Mouse (Mus musculus) layer of hippocampus, postnatal 14 days (tissue): ENCODE data around the gene Aldh4a1. TPM values are rescaled to one million over a fixed set of nuclear protein-coding genes. Genes with fewer than 3 reads are reported as not detected.
A peak's percentile ranks its signal among the peaks of the same experiment; 100 is the strongest.

Experiments
- DNase-seq, 2 experiments: peaks; one replicate each; pipeline ENCODE4 v3.0.0; 2021 to 2022; ENCODE audit warnings: low spot score in 2 of 2, mixed read lengths in 1 of 2
- microRNA-seq, 2 experiments: library from miRNA; unstranded; fragments of <30 nt; microRNA quantifications; one replicate each; pipeline ENCODE4 v1.2.0; 2021
- total RNA-seq, 2 experiments: library from RNA; stranded (reverse); gene quantifications; 2 replicates each; pipeline ENCODE4 v1.2.3; 2021

Aldh4a1 gene
- total RNA-seq, 2 experiments from 2014 or later = 19.1 to 19.4 TPM

DNA sequence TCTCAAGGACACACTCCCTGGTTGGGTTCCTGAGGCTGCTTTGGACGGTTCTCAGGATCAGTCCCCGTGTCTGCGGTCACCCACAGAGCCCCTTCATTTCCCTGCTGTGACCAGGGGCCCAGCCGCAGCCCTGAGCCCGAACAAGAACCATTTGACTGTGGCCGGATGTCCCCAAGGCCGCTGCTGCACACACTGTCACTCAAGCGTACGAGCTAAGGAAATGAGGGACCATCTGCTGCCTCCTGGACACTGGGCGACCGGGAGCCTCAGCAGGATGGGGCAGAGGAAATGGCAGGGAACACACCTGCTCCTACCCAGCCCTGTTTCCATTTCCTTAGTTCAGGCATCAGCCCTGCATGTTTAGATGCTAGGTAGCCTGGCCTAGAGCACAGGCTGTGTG is 28.2 kb downstream of the Aldh4a1 start:
- no peak for DNase-seq

DNA sequence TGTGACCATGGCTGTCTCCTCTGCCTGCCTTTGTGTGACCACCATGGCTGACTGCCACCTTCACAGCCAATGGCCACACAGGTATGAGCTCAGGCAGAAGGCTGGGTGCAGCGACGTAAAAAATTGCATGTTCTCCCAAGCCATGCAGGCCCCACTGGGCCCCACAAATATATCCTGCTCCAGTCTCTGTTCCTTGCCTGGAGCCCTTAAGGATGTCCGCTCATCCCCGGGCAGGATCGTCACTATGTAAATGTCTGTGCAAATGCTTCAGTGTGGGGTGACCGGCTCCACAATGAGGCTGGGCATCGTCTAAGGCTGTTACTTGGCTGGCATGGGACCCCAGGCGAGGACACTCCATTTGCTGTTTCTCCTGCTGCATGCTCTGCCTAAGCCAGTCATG is 30.6 kb downstream of the Aldh4a1 start, which contains the start of gene Tas1r2:
Tas1r2 (plus strand) TSS at position 301 of the 400 bp plus-strand sequence.
- DNase-seq = no peak

DNA sequence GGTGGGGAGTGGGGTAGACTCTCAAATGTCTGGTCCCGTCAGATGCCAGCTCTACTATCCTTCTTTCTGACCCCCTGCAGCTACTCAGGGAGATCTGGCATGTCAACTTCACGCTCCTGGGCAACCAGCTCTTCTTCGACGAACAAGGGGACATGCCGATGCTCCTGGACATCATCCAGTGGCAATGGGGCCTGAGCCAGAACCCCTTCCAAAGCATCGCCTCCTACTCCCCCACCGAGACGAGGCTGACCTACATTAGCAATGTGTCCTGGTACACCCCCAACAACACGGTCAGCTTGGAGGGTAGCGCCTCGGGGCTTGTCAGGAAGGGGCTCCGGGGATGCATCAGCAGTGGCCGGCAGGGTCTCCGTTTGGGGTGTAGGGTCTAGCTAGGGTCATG is 39.2 kb downstream of the Aldh4a1 start:
- DNase-seq = no peak

DNA sequence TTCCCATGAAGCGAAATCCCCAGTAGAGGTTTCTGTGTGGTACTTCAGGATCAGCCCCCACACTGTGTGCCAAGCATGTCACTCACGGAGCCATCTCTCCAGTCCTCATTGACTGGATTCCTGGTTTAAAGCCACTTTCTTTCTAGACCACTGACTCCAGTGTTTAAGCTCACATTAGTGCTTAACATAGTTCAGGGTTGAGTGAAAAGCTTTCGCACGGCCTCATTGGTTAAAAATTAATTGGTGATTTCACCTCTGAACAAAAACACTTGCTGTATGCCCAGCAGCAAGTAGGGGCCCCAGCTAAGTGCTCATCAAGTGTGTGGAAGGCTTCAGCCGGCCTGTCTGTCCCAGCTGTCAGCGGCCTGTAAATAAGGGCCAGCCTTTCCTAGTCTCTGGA is 45.0 kb downstream of the Aldh4a1 start:
- DNase-seq = no peak

DNA sequence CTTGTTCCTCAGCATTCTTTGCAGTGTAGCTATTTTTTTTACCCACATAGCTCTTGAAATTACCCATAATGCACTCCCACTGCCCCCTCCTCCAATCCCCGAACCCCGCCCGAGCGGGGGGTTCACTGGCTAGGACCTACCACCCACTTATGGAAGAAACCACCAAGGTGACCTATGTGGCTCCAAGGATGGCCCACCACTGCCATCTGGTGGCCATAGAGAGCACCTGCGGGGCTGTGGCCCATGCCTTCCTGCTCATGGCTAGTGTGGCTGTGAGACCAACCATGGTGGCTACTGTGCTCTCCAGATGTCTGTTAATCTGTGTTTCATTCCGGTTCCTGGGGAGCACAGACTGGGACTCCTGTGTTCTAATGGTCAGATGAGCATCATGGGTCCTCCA is 47.2 kb downstream of the Aldh4a1 start:
- DNase-seq = peak; percentile 22 to 33

DNA sequence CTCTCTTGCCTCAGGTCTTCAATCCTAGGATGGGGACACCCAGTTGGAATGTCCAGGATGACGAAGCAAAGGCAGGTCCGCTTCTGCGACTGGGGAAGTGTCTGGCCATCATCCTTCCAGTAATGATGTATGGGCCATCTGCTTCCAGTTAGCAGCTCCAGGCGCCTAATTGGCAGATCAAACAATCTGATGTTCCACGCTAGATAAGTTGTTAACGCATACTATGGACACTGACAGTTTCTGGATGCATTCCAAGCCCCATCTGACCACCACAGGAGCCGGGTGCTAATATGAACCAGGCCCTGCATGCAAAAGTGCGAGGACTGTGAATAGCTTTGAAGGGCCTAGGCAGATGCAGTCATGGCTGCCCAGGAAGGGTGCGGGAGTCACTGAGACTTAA is 53.0 kb downstream of the Aldh4a1 start:
- no peak for DNase-seq

DNA sequence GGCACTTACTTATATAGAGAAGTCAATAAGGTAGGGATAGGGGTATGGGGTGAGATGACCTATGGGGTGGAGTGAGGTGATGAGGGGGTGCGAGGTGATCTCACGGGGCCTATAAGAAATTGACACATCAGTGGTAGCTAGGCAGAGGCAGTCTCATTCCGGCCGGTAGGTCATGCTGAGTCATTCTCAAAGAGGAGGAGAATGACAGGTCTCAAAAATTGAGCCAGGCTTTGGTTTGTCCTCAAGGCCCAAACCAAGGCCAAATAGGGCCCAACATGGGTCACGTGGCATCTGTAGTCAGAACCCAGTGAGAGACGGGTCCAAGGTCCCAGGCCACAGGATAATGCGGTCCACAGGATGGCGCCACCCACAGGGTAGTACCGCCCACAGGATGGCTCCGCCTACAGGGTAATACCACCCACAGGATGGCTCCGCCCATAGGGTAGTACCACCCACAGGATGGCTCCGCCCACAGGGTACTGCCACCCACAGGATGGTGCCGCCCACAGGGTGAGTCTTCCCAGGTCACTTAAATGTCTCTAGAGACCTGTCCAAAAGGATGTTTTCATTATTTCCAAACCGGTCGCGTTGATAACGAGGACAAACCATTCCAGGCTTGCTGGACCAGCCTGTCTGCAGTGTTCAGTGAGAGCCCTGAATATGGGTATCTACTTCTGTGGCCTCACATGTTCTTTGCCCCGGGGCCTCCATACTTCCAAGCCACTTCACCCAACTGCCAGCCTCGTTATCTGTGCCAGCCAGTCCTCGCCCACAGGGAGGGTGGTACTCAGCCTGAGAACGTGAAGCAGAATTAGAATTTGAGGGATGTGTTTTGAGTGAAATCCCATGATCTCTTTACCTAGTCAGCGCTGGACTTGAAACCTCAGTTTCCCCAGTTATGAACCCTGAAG is 61.3 kb downstream of the Aldh4a1 start:
- no peak for DNase-seq

DNA sequence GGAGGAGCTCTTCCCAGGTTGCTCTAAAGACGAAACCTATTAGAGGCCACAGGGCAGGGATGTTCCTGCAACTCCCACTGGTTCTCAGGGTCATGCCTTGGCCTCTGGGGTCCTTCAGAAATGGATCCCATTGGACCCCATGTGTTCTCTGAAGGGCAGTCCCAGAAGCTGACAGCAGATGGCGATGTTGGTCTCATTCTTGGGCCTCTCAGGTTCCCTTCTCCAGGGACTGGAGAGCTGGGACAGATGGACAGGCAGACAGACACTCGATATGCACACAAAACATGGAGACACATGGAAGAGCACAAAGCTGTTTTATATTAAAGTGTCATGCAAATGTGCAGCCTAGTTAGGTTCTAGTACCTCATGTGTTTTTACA is 62.0 kb downstream of the Aldh4a1 start:
- DNase-seq = peak; percentile 68 to 70

DNA sequence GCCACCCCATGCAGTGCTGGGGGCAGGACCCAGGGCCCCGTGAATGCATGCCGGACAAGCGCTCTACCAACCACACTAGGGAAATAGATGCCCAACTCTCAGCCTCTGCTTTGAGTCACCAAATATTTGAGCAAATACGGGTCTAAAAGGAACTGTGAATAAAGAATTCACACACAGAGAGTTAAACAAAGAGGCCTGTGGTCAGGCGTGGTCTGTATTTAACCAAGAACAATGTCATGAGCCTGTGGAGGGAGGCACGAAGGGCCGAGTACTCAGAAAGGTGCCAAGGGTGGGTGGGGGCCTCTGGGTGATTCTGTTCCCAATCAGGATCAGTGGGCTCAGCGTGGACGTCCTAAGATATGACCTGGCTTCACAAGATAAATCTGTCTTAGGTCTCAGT is 65.4 kb downstream of the Aldh4a1 start:
- DNase-seq = no peak

DNA sequence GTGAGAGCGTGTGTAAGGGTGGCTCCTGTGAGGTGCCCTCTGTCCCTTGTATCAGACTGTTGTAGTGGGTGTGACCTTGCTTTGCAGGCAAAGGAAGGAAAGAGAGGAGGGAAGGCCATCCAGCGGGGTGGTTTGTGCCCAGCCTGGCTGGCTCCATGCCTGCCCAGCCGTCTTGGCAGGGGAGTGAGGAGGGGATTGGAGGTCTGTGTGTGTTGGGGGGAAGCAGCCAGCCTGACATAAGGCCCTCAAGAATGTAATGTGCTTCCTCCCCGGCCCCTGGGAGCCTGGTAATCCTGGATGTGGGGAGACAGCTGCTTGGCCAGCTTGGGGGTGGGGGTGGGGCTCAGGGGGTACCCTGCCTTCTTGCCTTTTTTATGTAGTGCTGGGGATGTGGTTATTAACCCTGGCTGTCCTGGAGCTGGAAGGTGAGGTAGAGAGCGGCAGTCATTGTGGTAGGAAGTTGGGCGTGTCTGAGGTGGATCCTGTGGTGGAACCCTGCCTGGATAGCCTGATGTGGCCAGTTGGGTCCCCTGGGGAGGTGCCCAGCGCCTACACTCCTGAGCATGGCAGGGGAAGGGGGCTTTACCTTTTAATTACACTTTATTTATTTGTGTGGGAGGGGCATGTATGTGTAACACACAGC is 67.1 kb downstream of the Aldh4a1 start:
- no peak for DNase-seq

DNA sequence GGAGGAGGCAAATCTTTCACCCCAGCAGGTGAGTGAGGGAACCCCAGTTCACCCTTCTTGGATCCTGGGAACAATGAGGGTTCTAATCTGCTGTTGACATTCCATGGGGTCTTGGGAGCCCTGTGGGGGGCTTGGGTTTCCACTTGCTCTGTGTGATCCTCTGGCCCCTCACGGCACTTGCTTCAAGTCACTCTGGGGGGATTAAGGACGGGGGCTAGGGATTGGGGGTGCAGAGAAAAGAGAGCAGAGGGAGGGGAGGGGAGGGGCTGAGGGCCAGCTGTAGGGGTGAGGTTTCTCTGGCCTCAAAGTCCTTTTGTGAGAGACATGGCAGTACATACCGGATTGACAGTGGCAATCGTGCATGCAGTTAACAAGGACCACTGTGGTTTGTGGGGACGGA is 70.6 kb downstream of the Aldh4a1 start:
- no peak for DNase-seq

DNA sequence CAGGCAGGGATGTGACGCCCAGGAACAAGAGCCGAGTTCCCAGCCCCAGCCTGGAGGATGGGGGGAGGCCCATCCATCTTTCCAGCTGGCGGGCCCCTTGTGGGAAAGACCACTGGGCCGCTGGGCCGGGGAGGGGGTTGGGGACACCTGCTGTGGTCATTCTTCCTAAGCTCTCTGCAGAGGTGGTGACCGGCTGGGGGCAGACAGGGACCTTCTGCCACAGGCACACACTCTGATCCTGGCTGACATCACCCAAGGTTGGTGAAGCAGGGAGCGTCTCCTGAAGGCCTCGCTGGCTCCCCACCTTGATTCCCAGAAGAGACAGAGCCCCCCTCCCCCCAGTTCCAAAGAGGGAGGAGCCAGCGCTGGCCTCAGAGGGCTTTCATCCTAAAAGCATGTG is 75.1 kb downstream of the Aldh4a1 start:
- no peak for DNase-seq

DNA sequence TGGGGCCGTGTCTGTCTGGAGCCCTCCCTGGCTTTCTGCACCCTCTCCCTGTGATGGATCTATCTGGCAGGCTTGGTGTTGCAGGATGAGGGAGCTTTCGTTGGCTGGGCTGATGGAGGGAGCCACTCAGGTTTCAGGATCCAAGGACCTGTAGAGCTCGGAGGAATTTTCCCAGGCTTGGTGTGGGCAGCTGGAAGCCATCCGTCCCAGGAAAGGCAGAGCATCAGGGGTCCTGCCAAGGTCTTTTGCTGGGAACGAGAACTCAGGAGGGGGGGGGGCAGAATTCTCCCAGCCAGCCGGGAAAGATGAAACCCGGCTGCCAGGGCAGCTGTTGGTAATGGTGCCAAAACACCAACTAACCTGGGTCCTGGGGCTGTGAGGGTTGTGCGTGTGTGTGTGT is 75.9 kb downstream of the Aldh4a1 start:
- DNase-seq = no peak

Small RNAs within 50 kb of the gene (microRNA-seq; reads per million reads assigned to microRNA genes)
- gene Gm25571 = 0 reads per million in 2 experiments
- 0.90 to 1.1 reads per million in 2 experiments for gene Mir7020

Other genes starting within 250 kb of the Aldh4a1 start
- gene Iffo2, start 92.3 kb upstream of the Aldh4a1 start, total RNA-seq = 10 to 100 TPM; 17.5 to 17.8 TPM
- gene Gm21969, start 19.7 kb upstream of the Aldh4a1 start, total RNA-seq = not detected
- not detected for gene Tas1r2, start 30.7 kb downstream of the Aldh4a1 start, total RNA-seq
- gene Pax7, start 210.7 kb downstream of the Aldh4a1 start, total RNA-seq = under 1 TPM in 1 of 2 experiments, not detected in 1; 0.07 TPM